Comparison of ENCODE assay signal across 14 mouse cellular contexts in genomic region chr2:83622792-83623191, GRCm38 (mm10). TPM values are rescaled to one million over a fixed set of nuclear protein-coding genes. Genes with fewer than 3 reads are reported as not detected.
DNase-seq lines count a peak whose midpoint lies in the region; ATAC-seq and TF ChIP-seq lines count a peak whose summit lies in the region.
"Had no signal": no experiment of that assay in that cellular context is flagged by ENCODE, and none has a peak within 500 bp of the region (broad histone marks: within the 10 kb centered on the region; RNA-seq: fewer than 3 reads in every experiment).

No protein-coding gene starts in this region.

- no peak overlapping the region for H3K4me3 ChIP-seq in intestine, postnatal 0 days (ENCODE audit: low read depth, low read length)
- H3K4me3 ChIP-seq in intestine, embryonic 16.5 days (ENCODE audit: low read length): no peak overlapping the region
- no peak overlapping the region for H3K4me3 ChIP-seq in midbrain, embryonic 12.5 days
- no peak overlapping the region for H3K4me3 ChIP-seq in midbrain, embryonic 15.5 days
- H3K4me3 ChIP-seq in stomach, embryonic 15.5 days (replicated peaks): no peak overlapping the region
- H3K4me3 ChIP-seq: liver, embryonic 12.5 days; neural tube, embryonic 15.5 days had no signal

- no peaks in the 10 kb centered on the region for H3K9me3 ChIP-seq in intestine, postnatal 0 days (ENCODE audit: control insufficient read depth)
- no peaks in the 10 kb centered on the region for H3K9me3 ChIP-seq in intestine, embryonic 16.5 days (ENCODE audit: control insufficient read depth, low read length)
- H3K9me3 ChIP-seq in midbrain, embryonic 12.5 days: no peaks in the 10 kb centered on the region
- no peaks in the 10 kb centered on the region for H3K9me3 ChIP-seq in midbrain, embryonic 15.5 days
- H3K9me3 ChIP-seq in stomach, embryonic 15.5 days: no peaks in the 10 kb centered on the region
- H3K9me3 ChIP-seq: liver, embryonic 12.5 days; neural tube, embryonic 15.5 days had no signal

- 47% methylated on average over 11 of the region's 11 CpGs for WGBS in intestine, postnatal 0 days
- 40% methylated on average over 11 of the region's 11 CpGs for WGBS in intestine, embryonic 16.5 days
- 57% methylated on average over 11 of the region's 11 CpGs for WGBS in midbrain, embryonic 12.5 days
- WGBS in midbrain, embryonic 15.5 days: 45% methylated on average over 11 of the region's 11 CpGs
- 28% methylated on average over 11 of the region's 11 CpGs for WGBS in stomach, embryonic 15.5 days

- peak; percentile 86 for ATAC-seq in frontal cortex, adult (ENCODE audit: low TSS enrichment)
- ATAC-seq in intestine, postnatal 0 days: no peak
- no peak for ATAC-seq in intestine, embryonic 16.5 days
- ATAC-seq in midbrain, embryonic 12.5 days (ENCODE audit: low FRiP score, low read depth): 0 out of 2 replicates have a peak, but pooled peaks have one; percentile 44
- ATAC-seq in midbrain, embryonic 15.5 days (replicated peaks): no peak
- no peak for ATAC-seq in stomach, embryonic 15.5 days (ENCODE audit: insufficient read depth, low FRiP score, low read depth)
- ATAC-seq: liver, embryonic 12.5 days had no signal

- H3K27me3 ChIP-seq in intestine, postnatal 0 days (replicated peaks; ENCODE audit: control insufficient read depth, insufficient read depth, low read length): no peaks in the 10 kb centered on the region
- H3K27me3 ChIP-seq in intestine, embryonic 16.5 days (replicated peaks; ENCODE audit: control insufficient read depth, insufficient read depth, low read length): no peaks in the 10 kb centered on the region
- no peaks in the 10 kb centered on the region; the same call in 1 of the 2 replicates for H3K27me3 ChIP-seq in midbrain, embryonic 12.5 days
- no peaks in the 10 kb centered on the region for H3K27me3 ChIP-seq in midbrain, embryonic 15.5 days (replicated peaks)
- H3K27me3 ChIP-seq in stomach, embryonic 15.5 days (replicated peaks): no peaks in the 10 kb centered on the region
- H3K27me3 ChIP-seq: neural tube, embryonic 15.5 days had no signal

- no peaks in the 10 kb centered on the region for H3K36me3 ChIP-seq in intestine, postnatal 0 days (ENCODE audit: control insufficient read depth, insufficient read depth)
- no peaks in the 10 kb centered on the region for H3K36me3 ChIP-seq in intestine, embryonic 16.5 days (ENCODE audit: control insufficient read depth, insufficient read depth, low read length)
- H3K36me3 ChIP-seq in midbrain, embryonic 12.5 days: no peaks in the 10 kb centered on the region
- no peaks in the 10 kb centered on the region for H3K36me3 ChIP-seq in midbrain, embryonic 15.5 days (replicated peaks)
- no peaks in the 10 kb centered on the region for H3K36me3 ChIP-seq in stomach, embryonic 15.5 days
- H3K36me3 ChIP-seq: liver, embryonic 12.5 days; neural tube, embryonic 15.5 days had no signal

- no peak overlapping the region for H3K27ac ChIP-seq in intestine, postnatal 0 days (ENCODE audit: low read depth, low read length)
- no peak overlapping the region for H3K27ac ChIP-seq in intestine, embryonic 16.5 days (ENCODE audit: low read length)
- no peak overlapping the region for H3K27ac ChIP-seq in midbrain, embryonic 12.5 days (replicated peaks)
- H3K27ac ChIP-seq in midbrain, embryonic 15.5 days: no peak overlapping the region
- no peak overlapping the region for H3K27ac ChIP-seq in stomach, embryonic 15.5 days
- H3K27ac ChIP-seq: liver, embryonic 12.5 days; neural tube, embryonic 15.5 days had no signal

- 0 out of 2 replicates have a peak overlapping the region, but pooled peaks have one; percentile 17 for H3K4me2 ChIP-seq in intestine, postnatal 0 days (replicated peaks; ENCODE audit: low read depth)
- H3K4me2 ChIP-seq in intestine, embryonic 16.5 days (ENCODE audit: low read depth, low read length): no peak overlapping the region
- H3K4me2 ChIP-seq in midbrain, embryonic 12.5 days (replicated peaks): no peak overlapping the region
- no peak overlapping the region for H3K4me2 ChIP-seq in midbrain, embryonic 15.5 days
- H3K4me2 ChIP-seq in stomach, embryonic 15.5 days: 0 out of 2 replicates have a peak overlapping the region, but pooled peaks have one; percentile 19
- H3K4me2 ChIP-seq: liver, embryonic 12.5 days; neural tube, embryonic 15.5 days had no signal

- no peak for DNase-seq in frontal cortex, postnatal 14 days (ENCODE audit: low spot score in 2 of 2)
- DNase-seq in gastrocnemius, postnatal 36 days: no peak
- DNase-seq: cerebellum, postnatal 25 days; kidney, adult 11 months; lung, postnatal 36 days; retina, postnatal 1 day had no signal

- no peak overlapping the region for H3K9ac ChIP-seq in intestine, postnatal 0 days (ENCODE audit: low read depth, low read length)
- no peak overlapping the region for H3K9ac ChIP-seq in intestine, embryonic 16.5 days (ENCODE audit: low read depth, low read length)
- H3K9ac ChIP-seq in midbrain, embryonic 12.5 days (replicated peaks): no peak overlapping the region
- no peak overlapping the region for H3K9ac ChIP-seq in midbrain, embryonic 15.5 days
- H3K9ac ChIP-seq in stomach, embryonic 15.5 days: no peak overlapping the region
- H3K9ac ChIP-seq: liver, embryonic 12.5 days; neural tube, embryonic 15.5 days had no signal

- intact Hi-C loops in gastrocnemius, postnatal 36 days (cut with DNase I): no loop called here

- no peaks in the 10 kb centered on the region for H3K4me1 ChIP-seq in intestine, postnatal 0 days (replicated peaks; ENCODE audit: control insufficient read depth, insufficient read depth, low read length)
- H3K4me1 ChIP-seq in intestine, embryonic 16.5 days (ENCODE audit: control insufficient read depth, insufficient read depth, low read length): no peaks in the 10 kb centered on the region; the same call in 1 of the 2 replicates
- no peaks in the 10 kb centered on the region for H3K4me1 ChIP-seq in midbrain, embryonic 12.5 days
- H3K4me1 ChIP-seq in midbrain, embryonic 15.5 days: no peaks in the 10 kb centered on the region
- no peaks in the 10 kb centered on the region for H3K4me1 ChIP-seq in stomach, embryonic 15.5 days
- H3K4me1 ChIP-seq: liver, embryonic 12.5 days; neural tube, embryonic 15.5 days had no signal

- no peak for TF ChIP-seq CTCF in intestine, postnatal 0 days (IDR thresholded peaks at IDR 0.05; ENCODE audit: low read depth)

RNA-seq across cellular contexts. Expression of gene Zc3h15, which starts 21.4 kb away (rescaled TPM):
- polyA plus RNA-seq in intestine, postnatal 0 days (2015; fragmentation: Nextera tagmentation; extraction: Ambion mirVana): 114 and 125 TPM in 2 replicates
- polyA plus RNA-seq in intestine, embryonic 16.5 days (2015; fragmentation: Nextera tagmentation; extraction: Ambion mirVana): 99.0 and 113 TPM in 2 replicates
- 180 and 184 TPM in 2 replicates for polyA plus RNA-seq in midbrain, embryonic 12.5 days (2016; fragmentation: Nextera tagmentation; extraction: Ambion mirVana)
- polyA plus RNA-seq in midbrain, embryonic 15.5 days (2015; fragmentation: Nextera tagmentation; extraction: Ambion mirVana): 153 and 175 TPM in 2 replicates
- polyA plus RNA-seq in stomach, embryonic 15.5 days (2015; fragmentation: Nextera tagmentation; extraction: Ambion mirVana): 125 and 137 TPM in 2 replicates
- total RNA-seq in gastrocnemius, postnatal 36 days (2021): 10 to 100 TPM; 56.2 to 58.0 TPM

Comparison
In these comparisons a context has a peak if more than half of its experiments do, and no peak if none do; other contexts are left out.
1. ATAC-seq: peak in frontal cortex, adult (single experiment) and midbrain, embryonic 12.5 days (single experiment); none in intestine, postnatal 0 days (single experiment), intestine, embryonic 16.5 days (single experiment), midbrain, embryonic 15.5 days (single experiment) and stomach, embryonic 15.5 days (single experiment).
2. H3K4me2 ChIP-seq: peak in intestine, postnatal 0 days (single experiment) and stomach, embryonic 15.5 days (single experiment); none in intestine, embryonic 16.5 days (single experiment), midbrain, embryonic 12.5 days (single experiment) and midbrain, embryonic 15.5 days (single experiment).